Mouse (Mus musculus): ENCODE measurements around the gene Ints5.
"Not testable (repeated sequence)": the region's sequence is repeated elsewhere in the genome, so short reads cannot be mapped to it uniquely, and the experiment has no call there.

Gene Ints5

DNA sequence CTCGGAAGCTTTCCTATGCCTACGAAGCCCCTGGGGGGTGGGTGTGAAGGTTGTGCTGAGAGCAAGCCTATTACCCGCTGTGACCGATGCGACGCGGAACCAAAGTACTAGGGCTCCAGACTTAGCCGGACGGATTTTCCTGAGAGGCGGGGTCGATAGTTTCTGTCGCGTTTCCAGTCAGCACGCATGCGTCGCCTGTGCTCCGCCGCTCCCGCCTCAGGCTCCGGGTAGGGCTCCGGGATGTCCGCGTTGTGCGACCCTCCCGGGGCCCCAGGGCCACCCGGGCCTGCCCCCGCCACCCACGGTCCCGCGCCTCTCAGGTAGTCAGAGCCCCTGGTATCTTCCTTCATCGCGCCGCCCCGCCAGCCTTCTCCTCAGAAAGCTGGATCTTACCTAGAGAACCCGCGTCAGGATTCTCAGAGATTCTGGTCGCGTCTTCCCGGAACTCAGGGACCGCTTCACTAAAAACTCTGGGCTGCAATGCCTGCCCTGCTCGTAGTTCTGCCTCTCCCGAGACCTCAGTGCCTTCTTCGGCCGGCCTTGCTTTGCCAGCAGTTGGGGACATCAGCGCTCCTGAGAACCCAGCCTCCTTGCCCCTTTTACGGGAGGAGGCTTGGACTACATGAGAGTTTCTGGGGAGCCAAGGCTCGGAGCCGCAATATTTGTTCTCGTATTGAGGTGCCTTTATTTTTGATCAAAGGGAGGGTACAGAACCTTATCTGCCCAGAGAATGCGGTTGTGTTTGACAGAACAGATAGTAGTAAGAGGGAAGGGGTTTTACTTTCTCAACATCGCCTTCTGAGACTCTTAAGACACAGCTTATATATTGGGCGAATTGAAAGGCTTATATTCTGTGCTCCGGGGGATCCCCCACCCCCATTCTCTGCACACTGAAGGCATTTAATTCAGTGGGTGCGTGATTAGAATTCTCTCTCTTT lies at the start of gene Ints5:
Gene Ints5 (plus strand): TSS at position 177 of the 938 bp plus-strand sequence.
- Histone ChIP-seq H3K27me3 (ENCODE audit: control insufficient read depth, insufficient read depth, low read length, poor library complexity, severe bottlenecking) (no peaks in the 10 kb centered on the region), H3K36me3 (ENCODE audit: control insufficient read depth, insufficient read depth, low read length, poor library complexity, severe bottlenecking) (peaks cover 2% of the 10 kb centered on the region; the same call in 1 of the 2 replicates)
- DNase-seq (ENCODE audit: low read depth, low spot score) = peak; percentile 89

- Histone ChIP-seq H3K27me3 (ENCODE audit: control insufficient read depth, insufficient read depth, low read length, poor library complexity, severe bottlenecking) (no peaks in the 10 kb centered on the region), H3K36me3 (ENCODE audit: control insufficient read depth, insufficient read depth, low read length, poor library complexity, severe bottlenecking) (peaks cover 2% of the 10 kb centered on the region)
- DNase-seq (ENCODE audit: low read depth, low spot score) = peak; percentile 86
Observed at GRCm38 (mm10) chr19:8844371-8845129, 48.3 kb upstream of the Ints5 start.

DNA sequence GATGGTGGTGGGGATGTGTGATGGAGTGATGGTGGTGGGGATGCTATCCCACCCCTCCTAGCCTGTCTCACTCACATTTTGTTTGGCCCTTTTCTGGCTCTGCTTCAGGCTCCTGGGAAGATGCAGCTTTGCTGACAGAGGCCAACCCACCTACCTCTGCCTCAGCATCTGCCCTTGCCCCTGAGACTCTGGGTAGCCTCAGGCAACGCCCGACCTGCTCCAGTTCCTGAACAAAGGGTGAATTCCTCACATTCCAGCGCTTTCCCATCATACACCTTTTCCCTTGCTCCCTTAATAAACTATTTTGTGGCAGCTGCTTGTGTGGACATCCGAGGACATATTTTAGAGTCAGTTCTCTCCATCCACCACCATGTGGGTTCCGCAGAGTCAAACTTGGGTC lies 44.4 kb upstream of the Ints5 start:
- H3K36me3 ChIP-seq (ENCODE audit: control insufficient read depth, insufficient read depth, low read length, poor library complexity, severe bottlenecking) = no peaks in the 10 kb centered on the region; the same call in none of the 2 replicates
- H3K27me3 ChIP-seq (ENCODE audit: control insufficient read depth, insufficient read depth, low read length, poor library complexity, severe bottlenecking) = no peaks in the 10 kb centered on the region
- DNase-seq (ENCODE audit: low read depth, low spot score) = no peak

- no peaks in the 10 kb centered on the region for H3K27me3 ChIP-seq (ENCODE audit: control insufficient read depth, insufficient read depth, low read length, poor library complexity, severe bottlenecking)
- no peak for DNase-seq (ENCODE audit: low read depth, low spot score)
- H3K36me3 ChIP-seq (ENCODE audit: control insufficient read depth, insufficient read depth, low read length, poor library complexity, severe bottlenecking) = no peaks in the 10 kb centered on the region; the same call in none of the 2 replicates
Observed at GRCm38 (mm10) chr19:8850402-8850901, 42.4 kb upstream of the Ints5 start, which contains the start of gene Lrrn4cl. Gene Lrrn4cl (plus strand): TSS chr19:8850768.

GRCm38 (mm10) chr19:8851639-8852038 lies 41.2 kb upstream of the Ints5 start:
- Histone ChIP-seq H3K36me3 (ENCODE audit: control insufficient read depth, insufficient read depth, low read length, poor library complexity, severe bottlenecking) (no peaks in the 10 kb centered on the region; the same call in none of the 2 replicates), H3K27me3 (ENCODE audit: control insufficient read depth, insufficient read depth, low read length, poor library complexity, severe bottlenecking) (no peaks in the 10 kb centered on the region)
- no peak for DNase-seq (ENCODE audit: low read depth, low spot score)

DNA sequence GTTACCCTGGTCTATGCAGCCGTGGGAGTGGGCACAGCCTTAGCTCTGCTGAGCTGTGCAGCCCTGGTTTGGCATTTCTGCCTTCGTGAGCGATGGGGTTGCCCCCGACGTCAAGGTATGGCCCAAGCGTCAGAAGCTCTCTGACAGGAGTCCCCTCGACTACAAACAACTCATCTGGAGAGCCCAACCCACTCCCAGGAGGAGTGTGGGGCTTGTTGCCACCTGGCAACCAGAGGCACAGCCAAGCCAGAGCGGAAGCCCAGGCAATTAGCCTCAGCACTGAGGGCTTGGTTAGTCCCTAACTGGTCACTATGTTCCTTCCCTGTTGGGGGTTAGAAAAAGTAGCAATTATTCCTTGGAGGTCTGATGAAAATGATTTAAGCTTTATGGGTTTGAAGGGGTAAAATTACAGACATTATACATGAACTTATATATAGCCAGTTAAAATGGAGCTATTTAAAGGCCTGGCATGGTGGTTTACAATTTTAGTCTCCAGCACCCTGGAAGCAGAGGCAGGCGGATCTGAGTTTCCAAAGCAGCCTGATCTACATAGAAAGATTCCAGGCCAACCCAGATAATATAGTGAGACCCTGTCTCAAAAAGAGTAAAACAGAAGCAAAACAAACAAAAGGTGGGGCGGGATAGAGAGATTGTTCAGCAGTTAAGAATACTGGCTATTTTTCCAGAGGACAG lies 40.4 kb upstream of the Ints5 start:
- DNase-seq (ENCODE audit: low read depth, low spot score) = no peak
- Histone ChIP-seq H3K27me3 (ENCODE audit: control insufficient read depth, insufficient read depth, low read length, poor library complexity, severe bottlenecking) (no peaks in the 10 kb centered on the region), H3K36me3 (ENCODE audit: control insufficient read depth, insufficient read depth, low read length, poor library complexity, severe bottlenecking) (no peaks in the 10 kb centered on the region; the same call in 1 of the 2 replicates)

GRCm38 (mm10) chr19:8853117-8853516 lies 39.7 kb upstream of the Ints5 start:
- Histone ChIP-seq H3K27me3 (ENCODE audit: control insufficient read depth, insufficient read depth, low read length, poor library complexity, severe bottlenecking) (no peaks in the 10 kb centered on the region), H3K36me3 (ENCODE audit: control insufficient read depth, insufficient read depth, low read length, poor library complexity, severe bottlenecking) (no peaks in the 10 kb centered on the region; the same call in 1 of the 2 replicates)
- DNase-seq (ENCODE audit: low read depth, low spot score) = no peak

GRCm38 (mm10) chr19:8857689-8858088 lies 35.1 kb upstream of the Ints5 start:
- no peaks in the 10 kb centered on the region for H3K27me3 ChIP-seq (ENCODE audit: control insufficient read depth, insufficient read depth, low read length, poor library complexity, severe bottlenecking)
- DNase-seq (ENCODE audit: low read depth, low spot score) = peak; percentile 65
- H3K36me3 ChIP-seq (ENCODE audit: control insufficient read depth, insufficient read depth, low read length, poor library complexity, severe bottlenecking) = no peaks in the 10 kb centered on the region

GRCm38 (mm10) chr19:8859018-8859417 lies 33.8 kb upstream of the Ints5 start:
- Histone ChIP-seq H3K36me3 (ENCODE audit: control insufficient read depth, insufficient read depth, low read length, poor library complexity, severe bottlenecking) (no peaks in the 10 kb centered on the region), H3K27me3 (ENCODE audit: control insufficient read depth, insufficient read depth, low read length, poor library complexity, severe bottlenecking) (no peaks in the 10 kb centered on the region)
- DNase-seq (ENCODE audit: low read depth, low spot score) = peak; percentile 66

- no peak for DNase-seq (ENCODE audit: low read depth, low spot score)
- Histone ChIP-seq H3K27me3 (ENCODE audit: control insufficient read depth, insufficient read depth, low read length, poor library complexity, severe bottlenecking) (no peaks in the 10 kb centered on the region), H3K36me3 (ENCODE audit: control insufficient read depth, insufficient read depth, low read length, poor library complexity, severe bottlenecking) (peaks cover 2% of the 10 kb centered on the region; the same call in 1 of the 2 replicates)
Observed at GRCm38 (mm10) chr19:8864265-8864664, 28.5 kb upstream of the Ints5 start.

DNA sequence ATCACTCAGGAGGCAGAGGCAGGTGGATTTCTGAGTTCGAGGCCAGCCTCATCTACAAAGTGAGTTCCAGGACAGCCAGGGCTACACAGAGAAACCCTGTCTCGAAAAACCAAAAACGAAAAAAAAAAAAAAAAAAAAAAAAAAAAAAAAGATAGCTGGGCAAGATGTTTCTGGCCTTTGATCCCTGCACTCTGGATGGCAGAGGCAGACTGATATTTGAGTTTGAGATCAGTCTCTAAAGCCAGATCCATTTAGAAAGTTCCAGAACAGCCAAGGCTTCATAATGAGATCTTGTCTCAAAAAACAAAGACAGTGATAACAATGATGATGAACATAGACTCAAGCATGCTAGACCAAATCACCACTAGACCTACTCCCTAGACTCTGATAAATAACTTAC lies 22.4 kb upstream of the Ints5 start:
- not testable (repeated sequence) for DNase-seq (ENCODE audit: low read depth, low spot score); H3K36me3 ChIP-seq (ENCODE audit: control insufficient read depth, insufficient read depth, low read length, poor library complexity, severe bottlenecking); H3K27me3 ChIP-seq (ENCODE audit: control insufficient read depth, insufficient read depth, low read length, poor library complexity, severe bottlenecking)

DNA sequence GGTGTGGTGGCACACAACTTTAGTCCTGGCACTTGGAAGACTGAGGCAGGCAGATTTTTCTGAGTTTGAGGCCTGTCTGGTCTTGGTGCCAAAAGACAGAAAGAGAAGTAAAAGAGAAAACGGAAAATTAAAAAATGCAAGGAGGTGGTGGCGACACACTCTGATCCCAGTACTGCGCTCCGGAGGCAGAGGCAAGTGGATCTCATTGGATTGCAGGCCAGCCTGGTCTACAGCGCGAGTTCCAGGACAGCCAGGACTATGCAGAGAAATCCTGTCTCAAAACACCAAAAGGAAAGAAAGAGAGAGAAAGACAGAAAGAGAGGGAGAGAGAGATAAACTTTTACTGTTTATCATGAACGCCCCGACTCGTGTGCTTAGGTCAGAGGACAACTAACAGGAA lies 22.0 kb upstream of the Ints5 start:
- H3K27me3 ChIP-seq (ENCODE audit: control insufficient read depth, insufficient read depth, low read length, poor library complexity, severe bottlenecking) = no peaks in the 10 kb centered on the region
- no peak for DNase-seq (ENCODE audit: low read depth, low spot score)
- H3K36me3 ChIP-seq (ENCODE audit: control insufficient read depth, insufficient read depth, low read length, poor library complexity, severe bottlenecking) = peaks cover 6% of the 10 kb centered on the region

DNA sequence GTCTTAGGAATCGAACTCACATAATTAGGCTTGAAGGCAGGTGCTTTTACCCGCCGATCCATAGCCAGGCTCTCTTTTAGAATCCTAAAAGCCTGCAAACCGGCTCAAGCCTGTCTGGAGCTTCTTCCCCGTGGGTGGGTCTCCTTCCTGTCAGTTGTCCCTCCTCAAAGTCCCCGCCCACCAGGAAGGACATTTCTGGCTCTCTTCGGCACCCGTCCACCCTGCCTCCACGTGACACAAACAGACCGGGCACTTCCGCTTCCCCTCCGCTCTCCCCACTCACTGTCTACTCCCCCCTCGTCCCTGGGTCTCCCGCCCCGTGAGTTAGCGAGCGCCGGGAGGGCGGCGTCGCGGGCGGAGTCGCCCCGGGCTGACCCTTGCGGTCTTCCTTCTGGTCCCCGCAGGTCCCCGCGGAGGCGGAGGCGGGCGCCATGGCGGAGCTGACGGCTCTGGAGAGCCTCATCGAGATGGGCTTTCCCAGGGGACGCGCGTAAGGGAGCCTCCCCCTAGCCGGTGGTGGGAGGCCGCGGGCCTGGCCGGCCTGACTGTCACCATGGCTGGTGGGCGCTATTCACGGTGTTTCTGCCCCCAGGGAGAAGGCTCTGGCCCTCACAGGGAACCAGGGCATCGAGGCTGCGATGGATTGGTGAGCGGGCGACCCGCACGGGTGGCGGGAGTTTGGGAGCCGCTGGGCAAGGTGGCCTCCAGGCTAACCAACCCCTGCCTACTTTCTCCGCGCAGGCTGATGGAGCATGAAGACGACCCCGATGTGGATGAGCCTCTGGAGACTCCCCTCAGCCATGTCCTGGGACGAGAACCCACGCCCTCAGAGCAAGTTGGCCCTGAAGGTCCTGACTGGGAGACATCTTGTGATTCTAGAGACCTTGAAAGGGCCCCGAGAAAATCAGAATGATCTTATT lies 21.3 kb upstream of the Ints5 start, which contains the start of gene Ubxn1:
Gene Ubxn1 (plus strand): TSS at position 230 of the 920 bp plus-strand sequence.
- Histone ChIP-seq H3K27me3 (ENCODE audit: control insufficient read depth, insufficient read depth, low read length, poor library complexity, severe bottlenecking) (no peaks in the 10 kb centered on the region), H3K36me3 (ENCODE audit: control insufficient read depth, insufficient read depth, low read length, poor library complexity, severe bottlenecking) (peaks cover 6% of the 10 kb centered on the region)
- DNase-seq (ENCODE audit: low read depth, low spot score) = peak; percentile 94
